Mouse (Mus musculus): ENCODE data around the gene Slc39a1.
"Not testable (repeated sequence)": the region's sequence is repeated elsewhere in the genome, so short reads cannot be mapped to it uniquely, and the experiment has no call there.

The Slc39a1 gene

GRCm38 (mm10) chr3:90241669-90242358 lies 6.2 kb upstream of the Slc39a1 start:
- DNase-seq, result no peak

GRCm38 (mm10) chr3:90242984-90243775 lies 4.8 kb upstream of the Slc39a1 start, which contains the start of gene Creb3l4:
Creb3l4 (minus strand) TSS chr3:90243512.
- DNase-seq, result peak; percentile 51

GRCm38 (mm10) chr3:90245406-90245805 lies 2.6 kb upstream of the Slc39a1 start:
- DNase-seq, result no peak

- DNase-seq, result no peak
Observed at GRCm38 (mm10) chr3:90247630-90247959, 377 bp upstream of the Slc39a1 start.

GRCm38 (mm10) chr3:90248746-90249100 lies 751 bp downstream of the Slc39a1 start:
- peak; percentile 36 for DNase-seq

- no peak for DNase-seq
Observed at GRCm38 (mm10) chr3:90250791-90251190, 2.8 kb downstream of the Slc39a1 start.

- not testable (repeated sequence) for DNase-seq
Observed at GRCm38 (mm10) chr3:90251731-90252226, 3.8 kb downstream of the Slc39a1 start.

GRCm38 (mm10) chr3:90252659-90253058 lies 4.7 kb downstream of the Slc39a1 start:
- DNase-seq, result not testable (repeated sequence)

GRCm38 (mm10) chr3:90253174-90253573 lies 5.2 kb downstream of the Slc39a1 start:
- not testable (repeated sequence) for DNase-seq

GRCm38 (mm10) chr3:90253653-90254418 lies 5.9 kb downstream of the Slc39a1 start, which contains the start of gene Crtc2:
Crtc2 (plus strand) TSS chr3:90254163.
- peak; percentile 95 for DNase-seq

- DNase-seq, result no peak
Observed at GRCm38 (mm10) chr3:90254419-90255193, 6.6 kb downstream of the Slc39a1 start.

- DNase-seq, result no peak
Observed at GRCm38 (mm10) chr3:90255194-90255565, 7.2 kb downstream of the Slc39a1 start.

- no peak for DNase-seq
Observed at GRCm38 (mm10) chr3:90255784-90256353, 7.9 kb downstream of the Slc39a1 start.

GRCm38 (mm10) chr3:90256731-90257530 lies 9.0 kb downstream of the Slc39a1 start:
- no peak for DNase-seq

- no peak for DNase-seq
Observed at GRCm38 (mm10) chr3:90258521-90258920, 10.5 kb downstream of the Slc39a1 start.

- DNase-seq, result no peak
Observed at GRCm38 (mm10) chr3:90263121-90263771, 15.3 kb downstream of the Slc39a1 start.

- no peak for DNase-seq
Observed at GRCm38 (mm10) chr3:90264687-90265033, 16.7 kb downstream of the Slc39a1 start.

GRCm38 (mm10) chr3:90265034-90265931 lies 17.3 kb downstream of the Slc39a1 start, which contains the start of gene Dennd4b:
Dennd4b (plus strand) TSS chr3:90265185.
- DNase-seq, result peak; percentile 95

GRCm38 (mm10) chr3:90265932-90266741 lies 18.2 kb downstream of the Slc39a1 start:
- DNase-seq, result peak; percentile 20

Data from lung, postnatal 14 days (tissue).